Mouse (Mus musculus): Measurements from ENCODE around the gene Olfr560.

Olfr560 gene

DNA sequence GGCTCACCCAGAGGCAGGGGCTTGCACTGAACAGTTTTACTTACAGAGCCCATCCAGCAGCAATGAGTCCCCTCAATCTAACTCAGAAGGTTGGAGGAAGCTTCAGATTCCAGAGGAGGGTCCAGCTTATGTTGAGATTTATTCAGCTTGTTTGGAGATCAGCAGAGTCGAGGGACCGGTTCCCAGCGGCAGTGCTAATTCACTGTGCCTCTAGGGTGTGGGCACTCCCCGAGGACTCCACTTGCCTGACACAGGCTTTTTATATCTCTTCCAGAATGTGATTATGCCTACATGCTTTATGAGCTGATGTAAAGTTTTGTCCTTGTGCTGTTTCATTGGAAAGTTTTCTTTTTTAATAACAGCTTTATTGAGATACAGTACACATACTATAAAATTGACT lies at the start of gene Olfr560, which contains the start of gene Olfr78:
Gene Olfr560, minus strand, starts transcription at position 101 of the 400 bp plus-strand sequence.
Gene Olfr78, minus strand, starts transcription at position 206 of the 400 bp plus-strand sequence.
- no peak for DNase-seq

DNA sequence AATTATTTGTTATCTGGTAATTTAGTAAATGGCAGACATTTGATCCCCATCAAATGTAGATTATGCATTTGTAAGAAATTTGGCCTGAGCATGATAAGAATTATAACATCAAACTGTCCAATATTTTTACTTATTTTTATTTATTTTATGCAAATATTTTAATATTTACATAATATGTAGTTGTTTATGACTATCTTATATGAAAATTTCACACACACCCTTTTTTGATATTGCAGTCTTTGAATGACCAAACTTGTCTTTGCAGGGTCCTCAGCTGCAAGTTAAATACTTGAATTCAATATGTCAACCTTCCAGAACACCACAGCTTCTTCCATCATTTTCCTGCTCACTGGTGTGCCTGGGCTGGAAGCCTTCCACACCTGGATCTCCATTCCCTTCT lies 44.0 kb upstream of the Olfr560 start, which contains the start of gene Olfr564:
Gene Olfr564, plus strand, starts transcription at position 301 of the 400 bp plus-strand sequence.
- no peak for DNase-seq

DNA sequence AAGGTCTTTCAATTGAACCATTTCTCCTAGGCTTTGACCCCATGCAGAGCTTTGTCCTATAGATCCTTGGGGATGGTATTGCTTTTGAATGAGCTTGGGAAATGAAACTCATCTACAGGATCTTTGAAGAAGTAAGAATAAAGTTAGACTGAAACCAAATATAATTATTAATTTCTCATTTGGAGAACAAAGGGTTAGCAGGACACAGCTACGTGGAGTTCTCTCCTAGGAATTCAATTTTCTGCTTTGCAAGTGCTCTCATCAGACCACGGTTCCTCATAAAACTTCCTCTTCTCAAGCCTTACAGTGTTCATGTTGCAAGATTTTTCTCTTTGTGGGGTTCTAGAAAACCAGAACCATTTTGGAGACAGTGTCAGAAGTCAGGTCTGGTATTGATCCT lies 11.8 kb upstream of the Olfr560 start, which contains the start of gene Olfr561:
Gene Olfr561, plus strand, starts transcription at position 301 of the 400 bp plus-strand sequence.
- DNase-seq = no peak

DNA sequence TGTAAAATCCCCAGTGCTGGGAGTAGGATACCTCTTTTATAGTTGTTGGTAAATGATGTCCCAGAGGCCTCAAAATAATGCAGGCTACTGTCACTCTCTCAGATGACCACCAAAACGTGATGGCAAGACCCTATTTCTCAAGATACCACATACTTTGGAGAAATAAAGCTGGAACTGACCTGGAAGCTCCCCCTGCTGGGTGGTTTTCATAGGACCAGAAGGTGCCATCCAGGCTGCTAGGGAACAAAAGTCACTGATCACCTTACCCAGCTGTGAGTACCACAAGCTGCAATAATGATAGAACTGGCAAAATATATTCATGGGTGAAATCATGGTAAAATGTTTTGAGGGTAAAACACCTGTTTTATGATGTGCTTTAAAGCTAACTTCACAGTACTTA lies 7.1 kb downstream of the Olfr560 start:
- no peak for DNase-seq

DNA sequence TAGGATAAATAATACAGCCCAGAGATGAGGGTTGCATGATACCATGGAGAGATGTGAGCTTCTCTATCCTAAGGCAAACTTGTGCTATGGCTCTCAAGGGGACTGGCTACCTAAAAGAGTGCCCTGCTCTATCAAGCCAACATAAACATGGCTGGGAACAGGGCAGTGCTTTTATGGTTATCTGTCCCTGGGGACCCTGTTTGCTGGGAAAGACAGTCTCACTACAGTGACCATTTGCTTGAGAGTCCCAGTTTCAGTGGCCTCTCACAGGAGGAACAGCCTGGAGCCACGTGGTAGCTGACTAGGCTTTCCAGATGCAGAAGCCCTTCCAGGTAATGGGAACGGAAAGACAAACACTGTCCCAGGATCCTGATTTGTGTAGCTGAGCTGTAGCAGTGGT lies 21.5 kb downstream of the Olfr560 start:
- peak; percentile 91 for DNase-seq

DNA sequence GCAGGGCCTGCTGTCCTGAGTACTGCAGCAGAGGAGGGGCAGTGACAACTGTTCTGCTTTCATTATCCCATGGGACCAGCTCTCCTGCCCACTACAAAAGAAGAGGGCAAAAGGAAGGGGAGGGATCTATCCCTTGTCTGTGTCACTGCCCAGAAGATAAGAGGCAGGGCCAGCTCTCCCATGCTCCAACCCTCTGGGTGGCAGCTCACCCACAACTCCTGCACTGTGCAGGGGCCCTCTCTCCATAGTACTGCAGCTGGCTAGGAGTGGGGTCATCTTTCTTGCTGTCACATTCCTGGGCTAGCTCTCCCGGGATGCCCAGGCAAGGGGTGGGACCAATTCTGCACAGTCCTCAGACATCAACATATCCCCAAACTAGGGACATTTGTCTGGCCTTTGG lies 25.4 kb downstream of the Olfr560 start:
- no peak for DNase-seq

DNA sequence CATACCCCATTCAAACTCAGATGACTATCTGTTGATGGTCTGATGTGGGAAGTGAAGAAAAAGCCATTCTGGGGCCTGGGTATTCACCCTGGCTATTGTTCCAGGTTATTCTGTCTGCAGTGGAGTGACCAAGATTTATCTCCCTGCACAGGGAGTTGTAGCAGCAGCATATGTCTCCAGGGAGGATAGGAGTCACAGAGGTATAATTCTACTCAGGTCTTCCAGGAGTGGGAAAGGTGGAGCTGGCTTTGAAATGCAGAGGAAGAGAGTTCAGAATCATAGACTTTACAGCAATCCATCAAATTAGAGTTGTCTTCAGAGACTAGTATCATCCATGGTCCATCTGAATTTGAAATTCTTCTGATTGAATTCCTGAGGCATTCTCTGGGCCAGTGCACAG lies 31.8 kb downstream of the Olfr560 start, which contains the start of gene Olfr559:
Gene Olfr559, minus strand, starts transcription at position 101 of the 400 bp plus-strand sequence.
- no peak for DNase-seq

DNA sequence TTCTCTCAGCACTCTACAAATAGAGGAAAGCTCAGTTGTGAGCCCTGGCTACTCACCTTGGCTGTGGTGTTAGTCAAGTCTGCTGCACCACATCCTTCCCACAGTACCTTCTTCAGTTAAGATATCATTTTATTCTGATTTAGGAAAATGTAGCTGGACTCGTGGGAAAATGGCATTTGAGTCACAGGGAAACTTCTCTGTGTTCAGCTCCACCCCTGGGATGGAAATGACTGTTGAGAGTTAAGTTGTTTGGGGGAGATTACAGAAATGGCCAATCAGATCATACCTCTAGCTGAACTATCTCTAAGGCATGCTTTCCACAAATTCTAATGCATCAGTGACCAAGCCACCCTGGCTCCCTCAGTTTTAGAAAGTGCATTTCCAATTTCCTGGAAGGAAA lies 40.2 kb downstream of the Olfr560 start, which contains the start of gene Olfr33:
Gene Olfr33, minus strand, starts transcription at position 101 of the 400 bp plus-strand sequence.
- peak; percentile 45 for DNase-seq

DNA sequence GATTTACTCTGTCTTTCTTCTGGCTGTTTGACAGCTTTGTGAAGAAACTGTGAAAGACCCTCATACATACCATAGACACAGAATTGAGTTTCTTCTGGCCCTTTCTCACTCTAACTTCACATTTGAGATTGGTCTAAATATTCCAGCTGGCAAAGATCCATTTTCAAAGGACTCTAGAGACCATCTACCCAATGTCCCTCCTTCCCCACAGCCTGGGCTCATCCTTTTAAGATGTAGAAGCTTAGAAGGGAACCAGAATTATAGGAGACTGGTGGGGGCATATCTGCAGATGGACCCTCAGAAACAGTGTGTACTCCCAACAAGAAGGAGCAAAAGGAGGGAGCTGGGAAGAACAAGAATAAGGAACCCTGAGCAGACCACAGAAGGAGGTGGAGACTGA lies 57.3 kb downstream of the Olfr560 start, which contains the start of gene Olfr558:
Gene Olfr558, plus strand, starts transcription at position 301 of the 400 bp plus-strand sequence.
- DNase-seq = no peak
